Mouse (Mus musculus) spleen, adult 2 months (tissue): ENCODE data around the gene Slc6a17.

ENCODE experiments used
- CTCF ChIP-seq: fragments of 200-500 bp; IDR thresholded peaks from 2 replicates; pipeline ENCODE4 v1.5.1; 2011; ENCODE audit warnings: mild to moderate bottlenecking, inconsistent platforms; ENCODE audit not compliant: insufficient read depth, insufficient read length, insufficient replicate concordance; ENCODE audit errors: extremely low read depth
- POLR2A ChIP-seq: fragments of 200-500 bp; IDR thresholded peaks from 2 replicates; pipeline ENCODE4 v1.6.1; 2011; ENCODE audit warnings: low read depth, low read length, inconsistent platforms

GRCm38 (mm10) chr3:107562104-107562503 is 44.3 kb upstream of the Slc6a17 start:
- TF ChIP-seq CTCF, result no peak
- TF ChIP-seq POLR2A, result no peak
